Mouse (Mus musculus) stomach, postnatal 0 days (tissue): ENCODE measurements at regions not wholly inside any gene's neighbourhood (a gene's known extent, or its start where the extent isn't known, plus 50 kb on each side); places are given as distances from the start of the nearest gene placed in this dataset.

Experiments used
- ATAC-seq: fragments of 200-750 bp; cut with Nextera tagmentation; 2 replicates; pipeline ENCODE4 v1.8.0; 2017; ENCODE audit not compliant: low FRiP score, low TSS enrichment
- DNase-seq: peaks from one replicate; pipeline ENCODE4 v3.0.0-alpha.2; 2016; ENCODE audit warnings: low spot score
- H3K27ac ChIP-seq: fragments of 300-500 bp; sonication (generic); replicated peaks from 2 replicates; pipeline ENCODE4 v1.5.1; 2014; ENCODE audit warnings: mild to moderate bottlenecking, control low read depth
- H3K27me3 ChIP-seq: fragments of 300-500 bp; sonication (generic); 2 replicates; pipeline ENCODE4 v1.6.1; 2014; ENCODE audit warnings: low read length; ENCODE audit not compliant: control insufficient read depth, insufficient read depth
- H3K36me3 ChIP-seq: fragments of 300-500 bp; sonication (generic); 2 replicates; pipeline ENCODE4 v1.6.1; 2014; ENCODE audit warnings: low read length, mixed read lengths; ENCODE audit not compliant: control insufficient read depth, insufficient read depth
- H3K4me1 ChIP-seq: fragments of 300-500 bp; sonication (generic); replicated peaks from 2 replicates; pipeline ENCODE4 v1.6.1; 2014; ENCODE audit warnings: antibody characterized with exemption; ENCODE audit not compliant: control insufficient read depth, insufficient read depth
- H3K4me2 ChIP-seq: fragments of 300-500 bp; sonication (generic); replicated peaks from 2 replicates; pipeline ENCODE4 v1.6.1; 2014; ENCODE audit warnings: low read depth, mild to moderate bottlenecking, control low read depth, moderate library complexity
- H3K4me3 ChIP-seq: fragments of 300-500 bp; sonication (generic); 2 replicates; pipeline ENCODE4 v1.5.1; 2014; ENCODE audit warnings: low read depth, low read length, control low read depth
- H3K9ac ChIP-seq: fragments of 300-500 bp; sonication (generic); 2 replicates; pipeline ENCODE4 v1.6.1; 2014; ENCODE audit warnings: mild to moderate bottlenecking, low read length, control low read depth, mixed read lengths
- H3K9me3 ChIP-seq: fragments of 300-500 bp; sonication (generic); 2 replicates; pipeline ENCODE4 v1.6.1; 2016; ENCODE audit warnings: low read length; ENCODE audit not compliant: control insufficient read depth
- CTCF ChIP-seq: IDR thresholded peaks from 2 replicates; pipeline ENCODE4 v1.5.1; 2016; ENCODE audit warnings: antibody characterized with exemption, low read depth, mild to moderate bottlenecking, moderate library complexity
- EP300 ChIP-seq: optimal IDR thresholded peaks from 2 replicates; pipeline ENCODE3; 2016; ENCODE audit warnings: antibody characterized with exemption
- WGBS: fragments of 180-500 bp; shearing (Covaris S2); extraction: QIAGEN DNeasy Blood & Tissue Kit; methylation state at CpG from one replicate; pipeline ENCODE4 v1.1.7; 2014; 5-methylcytosine and 5-hydroxymethylcytosine counted together

DNA sequence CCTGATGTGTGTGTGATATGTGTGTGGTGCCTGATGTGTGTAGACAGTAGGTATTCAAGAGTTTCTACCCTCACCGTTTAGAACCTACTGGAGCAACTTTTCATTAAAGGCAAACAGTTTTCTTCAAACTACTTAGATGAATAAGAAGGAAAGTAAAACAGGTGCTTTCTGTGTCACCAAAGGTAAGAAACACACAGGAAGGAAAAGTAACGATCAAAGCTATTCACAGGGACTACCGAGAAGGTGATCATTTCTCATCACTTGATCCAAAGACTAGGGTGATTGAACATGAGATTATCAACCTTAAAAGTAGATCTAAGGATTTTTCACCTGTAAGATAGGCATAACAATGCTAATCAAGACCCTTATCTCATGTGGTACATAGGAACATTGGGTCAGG is 113.4 kb upstream of the Trib2 start:
- no peak overlapping the region for H3K4me2 ChIP-seq
- H3K4me1 ChIP-seq, result no peaks in the 10 kb centered on the region
- H3K27ac ChIP-seq, result no peak overlapping the region
- H3K9ac ChIP-seq, result no peak overlapping the region
- DNase-seq, result no peak
- H3K9me3 ChIP-seq, result no peaks in the 10 kb centered on the region
- TF ChIP-seq CTCF (no peak), EP300 (no peak)
- ATAC-seq, result no peak
- H3K4me3 ChIP-seq, result no peak overlapping the region
- H3K36me3 ChIP-seq, result no peaks in the 10 kb centered on the region
- 95% methylated on average over 3 of the region's 3 CpGs for WGBS
- no peaks in the 10 kb centered on the region for H3K27me3 ChIP-seq

- DNase-seq, result no peak
- Histone ChIP-seq H3K4me1 (no peaks in the 10 kb centered on the region), H3K27ac (no peak overlapping the region), H3K27me3 (no peaks in the 10 kb centered on the region), H3K36me3 (no peaks in the 10 kb centered on the region), H3K4me2 (no peak overlapping the region), H3K4me3 (no peak overlapping the region), H3K9ac (no peak overlapping the region), H3K9me3 (no peaks in the 10 kb centered on the region)
- TF ChIP-seq CTCF, result no peak
- no peak for TF ChIP-seq EP300
- no peak for ATAC-seq
- WGBS, result 41% methylated on average over 1 of the region's 1 CpGs
These were observed 112.8 kb upstream of the Trib2 start for GRCm38 (mm10) chr12:15929541-15929940.

- no peaks in the 10 kb centered on the region for H3K9me3 ChIP-seq
- H3K9ac ChIP-seq, result no peak overlapping the region
- ATAC-seq, result no peak
- no peak overlapping the region for H3K27ac ChIP-seq
- no peaks in the 10 kb centered on the region for H3K27me3 ChIP-seq
- WGBS, result 59% methylated on average over 1 of the region's 1 CpGs
- TF ChIP-seq EP300, result no peak
- no peak for TF ChIP-seq CTCF
- H3K36me3 ChIP-seq, result no peaks in the 10 kb centered on the region
- H3K4me3 ChIP-seq, result no peak overlapping the region
- no peak overlapping the region for H3K4me2 ChIP-seq
- H3K4me1 ChIP-seq, result no peaks in the 10 kb centered on the region
- DNase-seq, result no peak
These were observed 101.6 kb upstream of the Trib2 start for GRCm38 (mm10) chr12:15918291-15918690.

DNA sequence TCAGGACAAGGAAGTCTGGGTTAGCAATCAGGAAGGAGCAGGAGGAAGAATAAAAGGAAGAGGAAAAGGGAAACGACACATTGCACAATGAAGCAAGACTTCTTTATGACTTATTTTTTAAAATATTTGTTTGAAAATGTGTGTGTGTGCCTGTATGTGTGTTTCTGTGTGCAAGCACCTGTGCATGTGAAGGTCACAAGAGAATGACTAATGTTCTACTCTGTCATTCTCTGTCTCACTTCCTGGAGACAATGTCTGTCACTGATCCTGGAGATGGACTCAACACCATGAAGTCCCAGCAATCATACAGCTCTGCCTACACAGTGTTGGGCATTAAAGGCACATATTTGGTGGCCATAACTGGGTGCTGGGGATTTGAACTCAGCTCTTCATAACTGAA is 96.2 kb upstream of the Trib2 start:
- Histone ChIP-seq H3K4me1 (no peaks in the 10 kb centered on the region), H3K4me2 (no peak overlapping the region), H3K9me3 (no peaks in the 10 kb centered on the region), H3K4me3 (no peak overlapping the region), H3K9ac (no peak overlapping the region), H3K27me3 (no peaks in the 10 kb centered on the region), H3K27ac (no peak overlapping the region), H3K36me3 (no peaks in the 10 kb centered on the region)
- ATAC-seq, result no peak
- no peak for TF ChIP-seq CTCF
- no peak for TF ChIP-seq EP300
- WGBS, result 83% methylated on average over 1 of the region's 1 CpGs
- DNase-seq, result no peak

GRCm38 (mm10) chr12:15912491-15912890 is 95.8 kb upstream of the Trib2 start:
- ATAC-seq, result no peak
- Histone ChIP-seq H3K4me2 (no peak overlapping the region), H3K27me3 (no peaks in the 10 kb centered on the region), H3K27ac (no peak overlapping the region), H3K4me3 (no peak overlapping the region), H3K9me3 (no peaks in the 10 kb centered on the region), H3K36me3 (no peaks in the 10 kb centered on the region), H3K4me1 (no peaks in the 10 kb centered on the region), H3K9ac (no peak overlapping the region)
- 79% methylated on average over 3 of the region's 3 CpGs for WGBS
- no peak for TF ChIP-seq EP300
- no peak for TF ChIP-seq CTCF
- DNase-seq, result no peak

- Histone ChIP-seq H3K4me1 (no peaks in the 10 kb centered on the region), H3K4me2 (no peak overlapping the region), H3K27ac (no peak overlapping the region), H3K4me3 (no peak overlapping the region), H3K9me3 (no peaks in the 10 kb centered on the region), H3K36me3 (no peaks in the 10 kb centered on the region), H3K9ac (no peak overlapping the region), H3K27me3 (no peaks in the 10 kb centered on the region)
- no peak for TF ChIP-seq CTCF
- no peak for TF ChIP-seq EP300
- no peak for DNase-seq
- no peak for ATAC-seq
- 79% methylated on average over 1 of the region's 1 CpGs for WGBS
These were observed 94.7 kb upstream of the Trib2 start for GRCm38 (mm10) chr12:15911254-15911991.
